Mouse (Mus musculus): Measurements from ENCODE around the gene Vmn1r201. TPM values are rescaled to one million over a fixed set of nuclear protein-coding genes. Genes with fewer than 3 reads are reported as not detected.

The Vmn1r201 gene
- total RNA-seq (2021): not detected
- long read RNA-seq, experiment 1: 0 reads
- long read RNA-seq, experiment 2: 0 reads

- DNase-seq: no peak
These were observed at the start of gene Vmn1r201 for GRCm38 (mm10) chr13:22471623-22472022. TSS of gene Vmn1r201 (plus strand) at chr13:22471923.

GRCm38 (mm10) chr13:22455145-22455544 lies 16.6 kb upstream of the Vmn1r201 start:
- DNase-seq: no peak

- DNase-seq: no peak
These were observed 30.7 kb downstream of the Vmn1r201 start for GRCm38 (mm10) chr13:22502431-22502830.

GRCm38 (mm10) chr13:22505281-22505680 lies 33.6 kb downstream of the Vmn1r201 start, which contains the start of gene Vmn1r202:
TSS of gene Vmn1r202 (minus strand) at chr13:22505381.
- DNase-seq: no peak

- DNase-seq: no peak
These were observed 46.1 kb downstream of the Vmn1r201 start, which contains the start of gene Vmn1r203 for GRCm38 (mm10) chr13:22517814-22518213. TSS of gene Vmn1r203 (plus strand) at chr13:22518114.

Other genes with a start within 250 kb of the Vmn1r201 start
- gene Vmn1r193, start 248.8 kb upstream of the Vmn1r201 start, total RNA-seq (2021): not detected
- gene Vmn1r194, start 227.7 kb upstream of the Vmn1r201 start, total RNA-seq (2021): not detected
- not detected for gene Vmn1r195, start 201.4 kb upstream of the Vmn1r201 start, total RNA-seq (2021)
- not detected for gene Vmn1r196, start 182.0 kb upstream of the Vmn1r201 start, total RNA-seq (2021)
- gene Vmn1r197, start 147.3 kb upstream of the Vmn1r201 start, total RNA-seq (2021): not detected
- not detected for gene Vmn1r198, start 121.6 kb upstream of the Vmn1r201 start, total RNA-seq (2021)
- gene Vmn1r199, start 92.1 kb upstream of the Vmn1r201 start, total RNA-seq (2021): not detected
- gene Vmn1r200, start 81.5 kb upstream of the Vmn1r201 start, total RNA-seq (2021): not detected
- not detected for gene Vmn1r202, start 33.5 kb downstream of the Vmn1r201 start, total RNA-seq (2021)
- not detected for gene Vmn1r203, start 46.2 kb downstream of the Vmn1r201 start, total RNA-seq (2021)
- not detected for gene Vmn1r204, start 81.3 kb downstream of the Vmn1r201 start, total RNA-seq (2021)
- not detected for gene Vmn1r205, start 121.1 kb downstream of the Vmn1r201 start, total RNA-seq (2021)
- not detected for gene Vmn1r206, start 152.3 kb downstream of the Vmn1r201 start, total RNA-seq (2021)